Mouse (Mus musculus) splenic B cell, adult 2 months (primary cell): Measurements from ENCODE around the gene Cwc25.
"Not testable (repeated sequence)": the region's sequence is repeated elsewhere in the genome, so short reads cannot be mapped to it uniquely, and the experiment has no call there.

Experiments
- DNase-seq: peaks from one replicate; pipeline ENCODE4 v3.0.0-alpha.2; 2011; ENCODE audit warnings: low read depth, low spot score
- H3K27me3 ChIP-seq: 2 replicates; pipeline ENCODE4 v1.6.1; 2012; ENCODE audit warnings: mild to moderate bottlenecking, low read length, moderate library complexity, mixed read lengths; ENCODE audit not compliant: control insufficient read depth, poor library complexity, insufficient read depth, severe bottlenecking
- H3K36me3 ChIP-seq: 2 replicates; pipeline ENCODE4 v1.6.1; 2012; ENCODE audit warnings: mild to moderate bottlenecking, low read length, moderate library complexity, mixed read lengths; ENCODE audit not compliant: control insufficient read depth, poor library complexity, insufficient read depth, severe bottlenecking

The Cwc25 gene

DNA sequence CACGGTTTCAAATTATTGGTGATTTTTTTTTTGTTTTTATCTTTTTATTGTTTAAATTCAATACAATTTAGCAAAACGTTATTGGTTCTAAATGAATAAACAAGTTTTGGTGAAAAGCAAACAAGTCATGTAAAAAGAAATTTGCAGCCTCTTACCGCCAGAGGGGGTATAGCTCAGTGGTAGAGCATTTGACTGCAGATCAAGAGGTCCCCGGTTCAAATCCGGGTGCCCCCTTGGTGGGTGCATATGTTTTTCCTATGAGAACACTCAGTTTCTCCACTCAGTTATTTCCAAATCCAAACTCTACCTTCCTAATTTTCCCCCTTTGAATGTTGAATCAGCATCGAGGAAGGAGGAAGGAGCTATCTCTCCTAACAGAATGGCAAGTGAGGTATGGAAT, 30.6 kb upstream of the Cwc25 start:
- Histone ChIP-seq H3K27me3 (no peaks in the 10 kb centered on the region), H3K36me3 (no peaks in the 10 kb centered on the region)
- peak; percentile 82 for DNase-seq

DNA sequence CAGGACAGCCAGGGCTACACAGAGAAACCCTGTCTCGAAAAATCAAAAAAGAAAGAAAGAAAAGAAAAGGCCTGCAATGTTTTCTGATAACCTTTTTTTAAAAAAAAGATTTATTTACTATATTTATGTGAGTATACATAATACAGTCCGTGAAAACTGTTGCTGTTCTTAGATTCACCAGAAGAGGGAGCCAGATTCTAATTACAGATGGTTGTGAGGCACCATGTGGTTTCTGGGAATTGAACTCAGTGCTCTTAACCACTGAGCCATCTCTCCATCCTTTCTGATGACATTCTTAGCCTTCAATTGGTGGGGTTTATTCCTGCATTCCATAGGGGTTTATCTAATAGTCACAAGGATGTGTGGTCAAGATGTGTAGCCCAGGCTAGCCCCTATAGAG, 26.8 kb upstream of the Cwc25 start:
- Histone ChIP-seq H3K27me3 (no peaks in the 10 kb centered on the region), H3K36me3 (no peaks in the 10 kb centered on the region)
- peak; percentile 90 for DNase-seq

DNA sequence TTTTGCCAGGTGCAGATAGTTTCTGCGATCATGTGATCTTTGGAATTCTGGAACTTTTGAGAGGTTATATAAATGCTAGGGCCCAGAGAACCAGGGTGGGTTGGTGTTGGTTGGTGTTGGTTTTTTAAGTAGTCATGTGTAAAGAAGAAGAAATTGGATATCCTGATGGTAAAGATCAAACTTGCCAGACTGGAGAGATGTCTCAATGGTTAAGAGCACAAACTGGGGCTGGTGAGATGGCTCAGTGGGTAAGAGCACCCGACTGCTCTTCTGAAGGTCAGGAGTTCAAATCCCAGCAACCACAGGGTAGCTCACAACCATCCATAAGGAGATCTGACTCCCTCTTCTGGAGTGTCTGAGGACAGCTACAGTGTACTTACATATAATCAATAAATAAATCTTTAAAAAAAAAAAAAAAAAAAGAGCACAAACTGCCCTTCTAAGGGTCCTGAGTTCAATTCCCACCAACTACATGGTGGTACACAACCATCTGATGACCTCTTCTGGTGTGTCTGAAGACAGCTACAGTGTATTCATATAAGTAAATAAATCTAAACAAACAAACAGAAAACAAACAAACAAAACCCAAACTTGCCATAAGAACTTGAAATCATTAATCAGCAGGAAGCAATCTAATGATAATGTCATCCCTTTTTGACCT, 24.6 kb upstream of the Cwc25 start:
- not testable (repeated sequence) for H3K36me3 ChIP-seq, H3K27me3 ChIP-seq, DNase-seq

DNA sequence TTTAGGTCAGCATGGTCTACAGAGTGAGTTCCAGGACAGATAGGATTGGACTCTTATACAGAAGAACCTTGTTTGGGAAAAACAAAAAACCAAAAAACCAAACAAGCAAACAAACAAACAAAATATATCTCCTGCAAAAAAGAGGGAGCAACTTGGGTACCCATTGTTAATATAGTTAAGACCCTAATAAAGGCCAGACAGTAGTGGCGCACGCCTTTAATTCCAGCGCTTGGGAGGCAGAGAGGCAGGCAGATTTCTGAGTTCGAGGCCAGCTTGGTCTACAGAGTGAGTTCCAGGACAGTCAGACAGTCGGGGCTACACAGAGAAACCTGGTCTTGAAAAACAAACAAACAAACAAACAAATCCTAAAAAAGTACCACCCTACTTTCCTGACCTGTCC, 23.4 kb upstream of the Cwc25 start:
- DNase-seq, result no peak
- Histone ChIP-seq H3K36me3 (no peaks in the 10 kb centered on the region), H3K27me3 (no peaks in the 10 kb centered on the region)

DNA sequence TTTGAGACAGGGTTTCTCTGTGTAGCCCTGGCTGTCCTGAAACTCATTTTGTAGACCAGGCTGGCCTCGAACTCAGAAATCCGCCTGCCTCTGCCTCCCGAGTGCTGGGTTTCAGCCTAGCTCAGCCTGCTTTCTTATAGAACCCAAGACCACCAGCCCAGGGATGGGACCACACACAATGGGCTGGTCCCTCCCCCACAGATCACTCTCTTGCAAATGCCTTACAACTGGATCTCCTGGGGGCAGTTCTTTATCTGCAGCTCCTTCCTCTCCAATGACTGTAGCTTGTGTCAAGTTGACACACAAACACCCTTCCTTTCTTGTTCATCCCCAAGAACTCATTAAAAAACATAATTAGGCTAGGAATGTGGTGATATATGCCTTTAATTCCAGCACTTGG, 21.6 kb upstream of the Cwc25 start:
- no peak for DNase-seq
- no peaks in the 10 kb centered on the region for H3K27me3 ChIP-seq

DNA sequence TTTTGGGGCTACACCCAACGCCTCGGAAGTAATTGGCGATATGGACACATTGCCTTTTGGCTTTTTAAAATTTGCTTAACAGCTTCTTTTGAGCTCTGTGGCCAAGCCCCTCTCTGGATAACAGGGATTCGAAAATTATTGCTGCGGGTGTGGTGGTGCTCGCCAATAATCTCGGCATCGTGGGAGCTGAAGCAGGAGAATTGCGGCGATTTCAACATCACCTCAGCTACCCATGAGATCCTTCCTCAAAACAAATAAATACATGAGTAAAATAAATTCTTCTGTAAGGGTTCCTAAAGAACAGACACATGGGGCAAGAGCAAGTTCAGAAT, 16.2 kb upstream of the Cwc25 start:
- H3K27me3 ChIP-seq, result no peaks in the 10 kb centered on the region
- no peak for DNase-seq
- peaks cover 8% of the 10 kb centered on the region for H3K36me3 ChIP-seq

More for the DNA sequence above, 21.6 kb upstream of the Cwc25 start:
- H3K36me3 ChIP-seq, result no peaks in the 10 kb centered on the region

DNA sequence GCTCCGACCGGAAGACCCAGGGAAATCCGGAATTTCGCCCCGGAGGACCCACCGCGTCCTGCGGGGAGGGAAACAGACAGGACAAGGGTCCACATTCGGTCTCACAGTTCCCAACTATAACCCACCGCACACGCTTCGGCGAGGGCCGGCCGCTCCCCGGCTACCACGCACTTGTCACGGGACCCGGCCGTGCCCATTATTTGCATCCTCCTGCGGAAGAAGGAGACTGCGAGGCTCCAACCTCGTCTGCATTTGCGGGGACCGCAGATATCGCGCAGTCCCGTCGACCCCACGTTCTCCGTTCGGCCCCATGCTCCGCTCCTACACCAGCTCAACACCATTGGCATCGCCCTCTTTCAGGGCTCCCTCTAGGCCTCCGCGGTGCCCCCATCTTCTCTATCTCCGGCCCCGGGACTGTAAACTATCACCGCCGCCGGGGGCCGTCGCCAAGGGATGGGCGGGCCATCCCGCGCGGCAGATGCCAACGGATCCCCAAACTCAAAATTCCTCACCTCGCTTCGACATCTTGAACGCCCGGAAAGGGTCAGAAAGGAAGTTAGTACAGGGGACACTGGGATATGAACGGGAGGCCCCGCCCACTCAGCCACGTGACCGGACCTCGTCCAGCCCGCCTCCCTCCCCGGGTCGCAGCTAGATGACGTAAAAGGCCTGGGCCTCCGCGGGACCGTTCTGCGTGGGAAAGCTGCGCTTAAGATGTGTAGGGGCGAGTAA, 15.6 kb upstream of the Cwc25 start, which contains the start of gene Rpl23:
Gene Rpl23 (minus strand): TSS at position 606 of the 732 bp plus-strand sequence.
- Histone ChIP-seq H3K36me3 (peaks cover 11% of the 10 kb centered on the region), H3K27me3 (no peaks in the 10 kb centered on the region)
- DNase-seq, result peak; percentile 98

DNA sequence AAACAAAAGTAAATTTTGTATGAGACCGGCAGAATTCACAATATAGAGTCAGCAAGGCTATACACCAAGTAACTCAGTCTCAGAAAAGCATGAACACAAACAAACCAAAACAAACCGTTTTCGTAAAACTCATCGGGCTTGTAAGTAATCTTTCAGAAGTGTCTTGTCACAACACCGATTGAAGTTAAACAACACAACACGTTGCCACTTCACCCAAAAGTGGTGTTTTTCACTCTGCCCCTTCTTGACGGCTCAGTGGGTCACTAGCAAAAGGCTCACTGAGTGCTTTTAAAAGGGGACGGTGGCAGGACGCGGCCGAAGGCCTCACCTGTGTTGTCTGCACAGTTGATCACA, 15.1 kb upstream of the Cwc25 start:
- H3K36me3 ChIP-seq, result peaks cover 11% of the 10 kb centered on the region
- H3K27me3 ChIP-seq, result no peaks in the 10 kb centered on the region
- no peak for DNase-seq

DNA sequence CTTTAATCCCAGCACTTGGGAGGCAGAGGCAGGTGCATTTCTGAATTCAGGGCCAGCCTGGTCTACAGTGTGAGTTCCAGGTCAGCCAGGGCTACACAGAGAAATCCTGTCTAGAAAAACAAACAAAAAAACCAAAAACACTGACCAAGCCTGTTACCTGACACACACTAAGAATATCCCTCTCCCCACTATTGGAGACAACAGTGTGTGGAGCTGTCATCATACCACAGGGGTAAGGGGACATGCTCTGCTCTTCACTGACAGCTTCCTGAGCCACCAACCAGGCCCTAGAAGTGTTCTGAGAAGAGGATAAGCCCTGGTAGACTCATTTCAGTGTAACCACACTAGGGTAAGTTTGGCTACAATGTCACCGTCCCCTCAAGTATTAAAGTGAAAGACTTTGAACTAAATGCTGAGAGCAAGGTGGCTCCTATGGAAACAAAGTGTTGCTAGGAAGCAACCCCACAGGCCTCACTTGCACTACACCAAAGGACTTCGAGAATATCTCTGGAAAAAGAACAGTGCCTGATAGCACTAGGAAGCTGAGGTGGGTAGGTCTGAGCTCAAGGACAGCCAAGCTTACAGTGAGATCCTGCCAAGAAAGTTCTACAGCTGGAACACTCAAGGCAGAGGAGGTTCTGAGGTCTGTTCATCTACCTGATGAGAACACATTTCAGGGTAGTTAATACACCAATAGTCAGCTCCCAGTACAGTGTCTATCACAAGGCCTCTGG, 13.8 kb upstream of the Cwc25 start:
- Histone ChIP-seq H3K27me3 (no peaks in the 10 kb centered on the region), H3K36me3 (peaks cover 11% of the 10 kb centered on the region)
- no peak for DNase-seq

DNA sequence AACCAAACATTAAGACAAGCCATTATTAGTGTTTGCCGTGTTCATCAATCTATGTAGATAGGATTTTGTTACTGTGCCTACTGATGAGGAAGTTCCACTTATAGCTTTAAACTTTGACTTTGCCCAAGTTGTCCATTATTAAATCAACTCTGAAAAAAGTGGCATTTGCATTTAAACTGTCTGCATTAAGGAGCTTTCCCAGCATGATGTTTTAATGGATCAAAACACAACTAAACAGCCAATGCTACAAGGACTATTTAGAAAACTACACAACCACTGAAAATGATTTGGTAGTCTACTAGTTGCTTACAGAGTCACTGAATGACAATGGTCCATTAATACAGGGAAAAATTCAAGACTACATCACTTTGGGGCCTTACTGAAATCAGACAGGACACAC, 12.6 kb upstream of the Cwc25 start:
- no peaks in the 10 kb centered on the region for H3K27me3 ChIP-seq
- peaks cover 11% of the 10 kb centered on the region for H3K36me3 ChIP-seq
- DNase-seq, result no peak

DNA sequence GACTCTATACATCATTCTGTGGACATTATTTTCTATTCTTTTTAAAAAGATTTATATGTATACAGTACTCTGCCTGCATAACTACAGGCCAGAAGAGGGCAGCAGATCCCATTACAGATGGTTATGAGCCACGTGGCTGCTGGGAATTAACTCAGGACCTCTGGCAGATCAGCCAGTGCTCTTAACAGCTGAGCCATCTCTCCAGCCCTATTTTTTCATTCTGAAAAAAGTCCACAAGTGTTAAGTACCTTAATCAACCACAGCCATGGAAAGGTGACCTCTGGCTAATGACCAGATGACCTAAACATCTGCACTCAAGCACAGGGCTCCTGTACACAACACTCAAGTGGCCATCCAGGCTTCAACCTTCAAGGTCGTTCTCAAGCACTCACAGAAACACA, 10.8 kb upstream of the Cwc25 start:
- DNase-seq, result peak; percentile 57
- H3K36me3 ChIP-seq, result peaks cover 11% of the 10 kb centered on the region

DNA sequence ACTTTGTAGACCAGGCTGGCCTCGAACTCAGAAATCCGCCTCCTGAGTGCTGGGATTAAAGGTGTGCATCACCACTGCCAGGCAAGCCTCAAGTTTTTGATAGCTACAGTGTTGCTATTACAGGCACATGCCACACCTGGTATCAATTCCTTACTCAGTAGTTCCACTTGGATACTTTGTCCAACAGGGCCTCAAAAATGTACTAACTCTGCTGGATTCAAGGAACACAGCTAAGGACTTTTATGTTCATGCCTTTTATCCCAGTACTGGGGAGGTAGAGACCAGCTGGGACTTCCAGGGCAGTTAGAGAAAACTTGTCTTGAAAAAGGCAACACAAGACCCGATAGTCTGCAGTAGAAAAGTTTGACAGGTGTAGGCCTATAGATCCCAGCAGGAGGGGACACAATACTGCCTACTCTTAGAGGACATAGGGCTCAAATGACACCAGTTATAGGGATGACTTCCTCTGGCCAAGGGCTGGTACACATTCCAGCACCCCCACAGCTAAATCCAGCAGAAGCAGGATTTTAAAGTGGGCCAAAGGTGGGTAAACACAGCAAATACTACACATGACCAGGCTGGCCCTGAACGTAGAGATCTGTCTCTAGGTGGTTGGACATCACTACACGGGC, 10.3 kb upstream of the Cwc25 start:
- no peak for DNase-seq
- peaks cover 11% of the 10 kb centered on the region for H3K36me3 ChIP-seq
- no peaks in the 10 kb centered on the region for H3K27me3 ChIP-seq

More for the DNA sequence above, 10.8 kb upstream of the Cwc25 start:
- H3K27me3 ChIP-seq, result no peaks in the 10 kb centered on the region

DNA sequence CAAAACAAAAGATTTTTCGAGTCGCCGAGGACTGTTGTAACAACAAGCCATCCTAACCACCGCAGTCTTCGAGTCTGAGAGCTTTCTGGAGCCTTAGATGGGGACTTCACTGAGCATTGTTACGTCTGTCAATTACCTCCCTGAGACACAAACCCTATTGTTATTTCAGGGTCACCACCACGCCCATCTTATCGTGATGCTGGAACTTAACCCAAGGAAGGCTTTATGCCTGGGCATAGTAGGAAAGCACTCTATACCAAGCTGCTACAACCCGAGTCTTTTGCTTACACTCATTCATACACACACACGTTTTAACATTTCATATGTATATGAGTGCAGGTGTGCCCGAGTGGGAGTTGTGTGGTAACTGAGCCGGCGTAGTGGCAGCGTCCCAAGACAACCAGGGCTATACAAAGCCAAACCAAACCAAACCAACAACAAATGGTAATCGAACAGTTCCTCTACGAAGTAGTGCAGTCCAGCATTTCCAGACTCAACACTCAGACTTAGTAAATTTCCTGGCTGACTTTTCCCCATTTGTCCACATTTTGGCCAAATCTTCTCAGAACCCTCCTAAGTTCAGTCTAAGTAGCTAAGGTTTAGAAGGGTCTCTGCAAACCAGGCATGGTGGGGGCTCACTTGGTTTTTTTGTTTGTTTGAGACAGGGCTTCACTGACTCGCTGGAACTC, 9.6 kb upstream of the Cwc25 start, which contains the start of gene 1700001P01Rik:
Gene 1700001P01Rik (minus strand): TSS at position 111 of the 689 bp plus-strand sequence.
- DNase-seq, result no peak
- H3K36me3 ChIP-seq, result peaks cover 11% of the 10 kb centered on the region
- no peaks in the 10 kb centered on the region for H3K27me3 ChIP-seq

DNA sequence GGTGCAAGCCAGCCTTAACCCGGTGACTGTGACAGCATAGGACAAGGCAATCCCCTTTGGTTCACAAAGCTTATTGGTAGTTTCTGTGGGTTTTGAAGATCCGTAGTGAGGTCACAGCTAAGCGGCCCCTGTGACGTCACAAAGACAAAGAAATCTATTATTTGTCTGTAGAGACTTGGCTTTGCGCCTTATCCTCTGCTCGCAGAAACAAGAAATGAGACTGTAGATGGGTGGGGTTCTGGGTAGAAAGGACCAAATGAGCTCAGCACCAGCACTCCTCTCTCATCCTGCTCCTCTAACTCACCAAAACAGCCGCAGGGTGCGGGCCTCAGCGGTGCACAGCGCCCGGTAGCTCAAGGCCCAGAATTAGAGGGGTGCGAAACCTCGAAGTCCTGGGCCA, 8.8 kb upstream of the Cwc25 start:
- peaks cover 11% of the 10 kb centered on the region for H3K36me3 ChIP-seq
- no peaks in the 10 kb centered on the region for H3K27me3 ChIP-seq
- DNase-seq, result no peak
